Mouse (Mus musculus): ENCODE results near the gene Nr1d1.

Nr1d1 gene

DNA sequence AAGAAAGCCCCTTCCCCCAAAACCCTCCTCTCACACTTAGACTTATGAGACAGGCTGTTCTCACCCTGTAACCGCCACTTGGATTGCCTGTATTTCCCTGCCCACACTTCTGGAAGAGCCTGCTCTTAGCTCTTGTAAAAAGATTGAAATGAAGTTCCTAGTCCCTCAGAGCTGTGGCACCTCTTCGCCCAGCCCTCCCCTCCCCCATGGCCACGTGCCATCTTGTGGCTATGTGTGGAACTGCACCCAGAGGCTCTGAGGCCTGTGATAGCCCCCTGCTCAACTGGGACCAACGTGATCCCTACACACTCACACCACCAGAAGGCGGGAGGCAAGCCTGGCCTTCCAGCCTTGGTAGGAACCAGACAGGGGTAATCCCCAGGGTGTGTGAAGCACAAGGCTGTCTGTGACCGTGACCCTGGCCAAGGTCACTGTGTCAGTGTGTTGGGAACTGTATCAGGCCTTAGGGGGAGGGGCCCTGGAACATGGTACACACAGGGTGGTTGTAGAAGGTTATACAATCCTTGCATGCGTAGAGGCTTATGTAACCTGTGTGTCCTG lies 20.4 kb downstream of the Nr1d1 start:
- in situ Hi-C loops (cut with MboI; ENCODE audit: unreplicated experiment in 2 of 2): no loop called here

DNA sequence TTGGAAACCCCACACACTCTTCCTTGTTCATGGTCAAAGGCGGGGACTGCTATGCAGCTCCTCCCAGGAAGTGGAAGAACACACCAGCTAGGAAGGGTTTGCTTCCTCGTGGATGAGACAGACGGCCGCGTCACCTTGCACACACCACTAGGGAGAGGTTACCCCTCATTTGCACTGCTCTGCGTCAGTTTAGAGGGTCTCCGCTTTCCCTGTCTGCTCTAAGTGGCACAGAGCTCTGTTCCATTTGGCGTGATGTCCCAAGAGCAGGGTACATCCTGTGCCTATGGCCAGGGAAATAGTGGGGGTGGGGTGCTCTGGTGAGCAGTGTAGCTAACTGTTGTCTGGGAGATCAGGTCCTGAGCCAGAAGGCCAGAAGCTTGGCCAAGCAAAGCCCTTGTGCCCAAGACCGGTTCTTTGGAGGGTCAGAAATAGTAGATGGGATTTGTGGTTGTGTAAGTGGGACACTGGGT lies 20.9 kb downstream of the Nr1d1 start:
- in situ Hi-C loops (cut with MboI; ENCODE audit: unreplicated experiment in 2 of 2): no loop called here

DNA sequence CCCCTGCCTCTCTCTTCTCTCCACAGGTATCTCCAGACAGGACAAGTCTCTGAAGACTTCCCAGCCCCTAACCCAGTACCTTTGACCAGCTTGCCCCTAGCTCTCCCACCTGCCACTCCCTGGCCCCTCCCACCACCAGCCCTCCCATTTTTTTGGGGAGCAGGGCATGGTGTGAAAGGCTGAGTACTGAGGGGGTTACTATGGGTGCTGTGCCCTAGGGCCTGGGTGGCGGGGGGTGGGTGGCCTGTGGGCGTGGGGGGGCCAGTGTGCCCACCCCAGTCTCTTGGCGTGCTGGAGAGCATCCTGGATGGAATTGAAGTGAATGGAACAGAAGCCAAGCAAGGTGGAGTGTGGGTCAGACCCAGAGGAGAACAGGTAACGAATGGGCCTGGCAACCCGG lies 21.9 kb downstream of the Nr1d1 start:
- in situ Hi-C loops (cut with MboI; ENCODE audit: unreplicated experiment in 2 of 2): no loop called here

DNA sequence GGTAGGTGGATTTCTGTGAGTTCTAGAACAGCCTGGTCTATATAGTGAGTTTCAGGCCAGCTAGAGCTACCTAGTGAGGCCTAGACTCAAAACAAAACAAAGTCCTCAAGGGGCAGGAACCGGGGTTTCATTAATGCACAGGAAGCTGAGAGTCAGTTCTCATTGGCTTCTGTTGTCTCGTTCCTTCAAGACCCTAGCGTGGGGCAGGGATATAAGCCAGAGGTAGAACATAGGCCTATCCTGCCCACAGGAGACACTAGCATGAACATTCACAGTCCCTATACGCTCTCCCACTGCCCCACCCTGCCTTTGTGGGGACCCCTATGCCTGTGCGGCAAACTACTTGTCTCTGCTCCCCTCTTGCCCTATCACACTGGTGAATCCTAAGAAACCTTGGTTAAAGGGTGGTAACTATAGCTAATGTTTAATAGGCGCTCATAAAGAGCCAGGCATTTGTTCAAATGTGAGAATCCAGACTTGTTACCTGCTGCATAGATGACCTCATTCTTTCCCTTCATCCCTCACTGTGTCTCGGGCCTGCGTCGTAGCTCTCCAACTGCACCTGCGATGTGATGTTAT lies 22.5 kb downstream of the Nr1d1 start:
- in situ Hi-C loops (cut with MboI; ENCODE audit: unreplicated experiment in 2 of 2): no loop called here

DNA sequence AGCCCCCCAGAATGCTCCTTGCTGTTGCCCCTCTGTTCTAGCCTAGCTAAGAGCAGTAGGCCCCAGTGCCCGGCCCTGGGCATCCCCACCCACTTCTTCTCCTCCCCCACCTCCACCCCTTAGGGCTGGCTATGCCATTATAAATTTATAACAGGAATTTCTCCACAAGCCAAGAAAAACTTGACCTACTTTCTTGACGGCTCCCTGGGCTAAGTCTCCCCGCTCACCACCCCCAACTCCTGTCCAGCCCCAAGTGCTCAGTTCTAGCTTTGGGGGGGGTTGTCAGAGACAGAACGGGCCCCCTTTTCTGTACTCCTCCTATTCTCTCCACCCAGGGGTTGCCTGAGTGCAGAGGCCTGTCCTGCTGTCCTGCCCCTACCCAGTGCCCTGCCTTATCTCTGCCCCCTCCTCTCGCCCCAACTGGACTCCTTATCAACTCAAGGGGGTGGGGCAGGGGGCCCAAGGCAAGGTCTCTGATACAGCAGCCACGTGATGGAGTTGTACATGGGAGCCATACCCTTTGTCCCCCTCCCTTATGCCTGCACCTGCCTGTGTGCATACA lies 23.8 kb downstream of the Nr1d1 start:
- in situ Hi-C loops (cut with MboI; ENCODE audit: unreplicated experiment in 2 of 2): no loop called here

DNA sequence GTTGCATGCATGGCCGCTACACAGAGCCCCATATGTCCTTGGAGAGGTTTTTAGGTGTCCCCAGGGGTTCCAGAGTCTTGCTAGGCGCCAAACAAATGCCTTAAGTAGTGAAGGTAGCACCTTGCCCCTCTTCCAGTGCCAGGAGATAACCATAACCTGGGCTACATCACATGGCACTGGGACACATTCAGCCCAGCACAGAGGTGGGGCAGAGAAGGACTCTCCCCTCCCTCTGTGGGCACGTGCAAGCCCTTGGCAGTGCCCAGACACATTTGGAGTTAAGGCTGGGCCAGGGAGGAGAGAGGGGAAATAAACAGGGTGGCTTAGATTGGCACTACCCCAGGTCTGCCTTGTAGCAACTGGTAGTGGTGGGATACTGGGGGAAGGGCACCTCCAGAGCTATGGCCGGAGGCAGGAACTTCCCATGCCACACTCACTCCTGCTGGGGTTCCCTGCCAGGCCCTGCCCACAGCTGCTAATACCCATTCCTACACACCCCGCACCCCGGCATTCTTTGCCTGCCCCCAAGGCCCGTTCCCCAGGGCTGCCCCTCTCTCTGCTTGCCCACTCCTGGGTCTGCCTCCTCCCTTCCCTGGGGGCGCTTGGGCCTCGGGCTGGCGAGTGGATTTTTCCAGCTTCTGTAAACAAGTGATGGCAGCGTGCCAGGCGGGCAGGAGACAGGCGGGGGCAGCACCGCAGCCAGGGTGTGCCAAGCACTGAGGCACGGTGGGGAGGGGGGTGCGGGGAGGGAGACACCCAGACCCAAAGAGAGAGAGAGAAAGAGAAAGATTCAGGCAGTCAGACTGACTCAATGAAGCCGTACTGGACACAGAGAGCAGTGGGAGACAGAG lies 24.6 kb downstream of the Nr1d1 start:
- in situ Hi-C loops (cut with MboI; ENCODE audit: unreplicated experiment in 2 of 2): no loop called here

DNA sequence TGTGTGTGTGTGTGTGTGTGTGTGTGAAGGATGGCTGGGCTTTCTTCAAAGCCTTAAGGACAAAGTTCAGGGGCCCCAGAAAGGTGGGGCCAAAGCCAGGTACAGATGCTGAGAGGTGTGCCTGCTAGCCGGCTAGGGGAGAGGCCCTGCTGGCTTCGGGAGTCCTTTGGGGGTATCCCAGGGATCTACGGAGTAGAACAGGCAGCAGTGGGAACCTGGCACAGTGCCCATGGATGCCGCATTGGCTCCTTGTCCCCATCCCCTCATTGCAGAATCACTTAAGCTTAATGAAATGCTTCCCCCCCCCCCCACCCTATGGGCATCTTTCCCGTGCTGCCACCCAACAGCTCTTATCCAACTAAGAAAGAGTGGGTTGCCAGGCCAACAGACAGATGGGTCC lies 25.4 kb downstream of the Nr1d1 start:
- in situ Hi-C loops (cut with MboI; ENCODE audit: unreplicated experiment in 2 of 2): loop anchor here in 1 of 2 experiments (10.0 kb wide), 1 partner anchor 755 kb away; the partner anchor contains the start of gene Arl5c

DNA sequence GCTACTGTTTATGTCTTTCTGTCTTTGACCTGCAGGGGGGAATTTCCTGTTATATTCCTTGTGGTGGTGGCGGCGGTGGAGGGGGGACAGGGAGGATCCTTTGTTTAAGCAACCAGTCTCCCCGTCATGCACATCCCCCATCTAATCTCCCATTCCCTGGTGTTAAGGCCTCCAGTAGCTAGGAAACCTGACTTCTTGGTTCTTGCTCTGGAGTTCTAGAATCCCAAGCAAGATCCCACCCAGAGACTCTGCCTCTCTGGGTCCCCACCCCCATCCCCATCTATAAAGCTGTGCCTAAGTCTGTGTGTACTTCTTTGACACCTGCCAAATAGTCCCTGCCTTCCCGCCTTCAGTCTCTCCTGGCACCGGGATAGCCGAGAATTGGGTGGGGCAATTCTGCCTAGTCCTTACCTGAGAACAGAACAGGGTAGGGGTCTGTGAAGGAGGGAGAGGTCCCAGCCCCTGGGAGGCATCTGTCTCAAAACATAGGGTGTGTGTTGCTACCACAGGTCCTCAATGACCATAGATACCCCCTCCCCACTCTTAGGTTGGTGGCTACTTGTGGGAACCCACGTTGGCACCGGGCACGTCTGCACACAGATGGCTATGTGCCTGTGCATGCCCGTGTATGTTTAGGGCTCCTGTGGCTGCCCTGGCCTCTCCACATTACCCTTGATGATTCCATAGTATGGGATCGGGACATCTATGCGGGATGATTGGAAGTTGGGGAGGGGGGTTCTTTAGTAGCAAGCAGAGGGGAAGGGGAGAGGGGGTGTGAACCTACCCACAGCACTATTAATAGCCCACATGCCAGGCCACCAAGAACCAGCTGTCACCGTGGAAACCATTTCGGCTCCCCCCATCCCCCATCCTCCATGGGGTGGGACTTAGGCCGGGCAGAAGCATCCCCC lies 26.4 kb downstream of the Nr1d1 start:
- in situ Hi-C loops (cut with MboI; ENCODE audit: unreplicated experiment in 2 of 2): loop anchor here in 1 of 2 experiments (10.0 kb wide), 1 partner anchor 754 kb away; the partner anchor contains the start of gene Arl5c

DNA sequence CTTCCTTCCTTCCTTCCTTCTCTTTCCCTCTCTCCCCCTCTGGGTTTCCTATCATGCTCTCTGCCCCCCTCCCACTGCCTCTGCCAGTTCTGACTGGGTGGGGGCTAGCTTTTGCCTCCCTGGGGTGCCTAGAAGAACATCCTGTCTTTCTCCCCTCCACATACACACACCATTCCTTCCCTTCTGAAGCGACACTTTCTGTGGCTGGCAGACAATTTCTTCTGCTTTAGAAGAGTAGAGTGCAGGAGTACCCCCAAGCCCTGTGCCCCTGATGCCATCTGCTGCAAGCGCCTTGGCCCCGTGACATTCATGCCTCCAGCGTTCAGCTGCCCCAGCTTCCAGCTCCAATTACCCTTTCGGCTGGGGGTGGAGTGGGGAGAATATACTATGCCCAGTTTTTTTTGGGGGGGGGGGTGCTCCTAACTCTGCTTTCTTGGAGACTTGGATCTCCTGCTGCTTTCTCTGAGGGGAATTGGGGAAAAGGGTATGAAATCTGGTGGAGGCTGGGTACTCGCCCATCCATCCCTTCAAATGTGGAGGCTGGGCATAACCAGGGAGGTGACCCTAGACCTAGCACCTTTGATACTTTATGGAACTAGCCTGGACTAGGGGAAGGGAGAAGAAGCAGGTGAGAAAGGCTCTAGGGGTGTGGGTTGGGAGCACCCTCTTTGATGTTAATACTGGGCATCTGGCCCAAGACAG lies 27.2 kb downstream of the Nr1d1 start:
- in situ Hi-C loops (cut with MboI; ENCODE audit: unreplicated experiment in 2 of 2): loop anchor here in 1 of 2 experiments (10.0 kb wide), 1 partner anchor 753 kb away; the partner anchor contains the start of gene Arl5c

DNA sequence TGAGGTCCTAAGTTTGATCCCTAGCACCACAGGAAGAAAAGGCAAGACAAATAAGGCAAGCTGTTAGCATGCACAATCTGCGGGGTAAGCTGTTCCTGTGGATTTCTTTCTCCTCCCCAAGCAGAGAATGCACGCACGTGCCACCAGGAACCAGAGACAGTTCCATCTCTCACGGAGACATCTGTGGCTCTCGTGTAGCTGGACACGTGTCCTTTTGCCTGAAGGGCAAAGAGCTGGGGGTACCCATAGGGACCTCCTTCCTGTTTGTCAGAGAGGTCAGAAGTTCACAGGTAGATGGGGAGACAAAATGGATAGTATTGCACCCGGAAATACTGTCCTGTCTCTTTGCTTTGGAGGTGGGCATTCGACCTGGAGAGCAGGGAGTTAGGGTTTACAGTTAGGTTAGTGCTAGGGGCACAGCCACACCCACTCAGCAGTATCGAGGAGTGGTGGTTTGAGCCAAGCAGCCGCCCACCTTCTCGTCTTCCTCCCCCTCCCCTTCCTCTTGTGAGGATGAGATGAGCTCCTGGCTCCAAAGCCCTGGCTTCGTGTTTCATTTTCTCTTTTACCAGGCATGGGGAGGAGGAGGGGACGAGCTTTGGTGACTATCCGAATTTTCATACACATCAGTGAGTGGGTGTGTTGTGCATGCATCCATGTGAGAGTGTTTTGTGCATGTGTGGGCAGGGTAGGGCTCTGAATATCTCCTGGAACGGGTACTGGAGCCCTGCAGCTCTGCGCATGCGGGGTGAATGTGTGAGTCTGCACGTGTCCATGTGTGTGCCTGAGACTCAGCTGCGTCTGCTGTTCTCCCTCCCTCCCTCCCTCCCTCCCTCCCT lies 28.1 kb downstream of the Nr1d1 start:
- in situ Hi-C loops (cut with MboI; ENCODE audit: unreplicated experiment in 2 of 2): loop anchor here in 1 of 2 experiments (10.0 kb wide), 1 partner anchor 752 kb away; the partner anchor contains the start of gene Arl5c

DNA sequence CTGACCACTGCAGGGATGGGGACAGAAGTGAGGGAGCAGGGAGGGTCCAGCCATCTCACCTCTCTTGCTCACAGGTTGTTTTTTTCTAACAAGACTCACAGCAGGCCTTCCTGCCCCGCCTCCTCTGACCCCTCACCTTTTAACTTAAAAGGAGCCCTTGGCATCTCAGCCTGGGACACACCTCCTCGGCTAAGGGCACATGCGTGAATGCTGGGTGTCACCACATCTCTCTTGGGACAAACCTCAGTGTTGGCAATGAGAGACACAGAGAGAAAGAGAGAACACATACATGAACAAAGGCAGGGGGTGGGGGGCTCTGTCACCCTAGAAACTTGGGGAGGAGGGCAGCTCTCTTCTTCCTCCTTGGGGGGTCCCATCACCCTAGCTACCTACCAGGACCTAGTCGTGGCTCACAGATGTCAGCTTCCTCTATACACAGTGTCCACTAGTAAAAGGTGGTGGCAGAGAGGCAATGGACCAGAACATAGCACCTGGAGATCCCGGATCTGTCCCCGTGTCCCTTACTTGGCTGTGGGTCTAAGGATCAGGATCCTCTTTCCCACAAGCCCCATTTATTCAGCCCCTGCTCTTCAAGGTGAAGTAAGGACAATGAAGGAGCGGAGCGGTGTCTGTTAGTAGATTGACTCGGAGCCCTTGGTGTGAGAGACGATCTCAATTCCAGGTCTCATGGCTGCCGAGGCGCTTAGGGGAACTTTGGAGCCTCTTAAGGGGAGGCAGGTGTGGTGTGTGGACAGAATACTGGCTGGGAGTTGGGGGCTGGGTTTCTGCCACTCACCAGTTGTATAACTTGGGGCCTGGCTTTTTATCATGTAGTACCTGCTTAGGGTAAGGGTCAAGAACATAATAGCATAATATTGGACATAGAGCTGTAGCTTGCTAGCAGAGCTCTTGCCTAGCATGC lies 28.9 kb downstream of the Nr1d1 start:
- in situ Hi-C loops (cut with MboI; ENCODE audit: unreplicated experiment in 2 of 2): loop anchor here in 1 of 2 experiments (10.0 kb wide), 1 partner anchor 751 kb away; the partner anchor contains the start of gene Arl5c

DNA sequence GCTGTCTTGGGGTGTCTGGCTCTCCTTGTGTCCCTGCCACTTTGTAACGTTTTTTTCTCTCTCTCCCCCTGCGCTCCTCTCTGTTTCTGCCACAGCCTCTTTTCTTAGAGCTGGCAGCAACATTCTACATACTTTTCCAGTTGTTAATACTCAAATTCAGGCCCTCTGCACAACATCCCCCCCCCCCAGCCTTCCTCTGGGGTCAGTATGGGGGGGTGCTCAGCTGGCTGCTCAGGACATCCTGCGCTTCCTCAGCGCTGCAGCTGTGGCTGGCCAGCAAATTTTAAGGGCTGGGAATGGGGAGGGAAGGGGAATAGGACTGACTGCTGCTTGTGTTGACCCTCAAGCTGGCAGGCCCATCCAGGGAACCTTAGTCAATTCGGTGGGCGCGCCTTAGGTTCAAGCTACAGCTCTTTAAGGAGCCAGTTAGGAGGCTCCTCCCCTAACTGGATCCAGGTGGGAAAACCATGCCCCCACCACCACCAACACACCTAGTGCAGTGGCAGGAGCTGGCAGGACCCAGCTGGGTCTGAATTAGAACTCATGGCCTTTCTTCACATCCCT lies 30.6 kb downstream of the Nr1d1 start:
- in situ Hi-C loops (cut with MboI; ENCODE audit: unreplicated experiment in 2 of 2): loop anchor here in 1 of 2 experiments (10.0 kb wide), 1 partner anchor 750 kb away; the partner anchor contains the start of gene Arl5c

DNA sequence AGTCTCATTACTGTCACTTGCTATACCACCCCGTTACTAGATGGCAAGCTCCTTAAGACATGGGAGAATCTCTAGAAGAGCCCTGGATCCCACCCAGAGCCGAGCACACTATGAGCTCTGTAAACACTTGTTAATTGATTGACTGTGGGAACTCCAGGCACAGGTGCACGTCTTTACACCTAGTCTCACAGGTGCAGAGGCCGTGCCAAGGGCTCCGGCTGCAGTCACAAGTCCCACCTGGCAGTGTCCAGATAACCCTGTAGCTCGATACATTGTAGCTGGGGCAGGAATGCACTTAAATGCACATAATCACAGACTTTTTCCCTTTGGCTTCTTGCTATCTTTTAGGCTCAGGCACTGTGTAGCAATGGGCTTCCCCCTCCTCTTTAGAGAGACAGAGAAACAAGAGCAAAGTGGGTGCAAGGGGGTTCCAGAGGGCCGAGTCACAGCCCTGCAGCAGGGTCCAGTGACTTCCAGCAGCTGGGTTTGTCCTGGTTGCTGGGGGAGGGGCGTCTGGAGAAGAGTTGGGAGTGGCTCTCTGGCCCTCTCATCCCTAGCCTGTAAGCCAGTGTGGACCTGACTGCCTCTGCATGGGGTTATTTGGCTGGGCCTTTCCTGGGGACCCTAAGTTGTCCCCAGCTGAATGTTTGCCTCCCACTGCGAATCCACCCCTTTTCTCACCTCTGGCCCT lies 31.3 kb downstream of the Nr1d1 start:
- in situ Hi-C loops (cut with MboI; ENCODE audit: unreplicated experiment in 2 of 2): loop anchor here in 1 of 2 experiments (10.0 kb wide), 1 partner anchor 749 kb away; the partner anchor contains the start of gene Arl5c

DNA sequence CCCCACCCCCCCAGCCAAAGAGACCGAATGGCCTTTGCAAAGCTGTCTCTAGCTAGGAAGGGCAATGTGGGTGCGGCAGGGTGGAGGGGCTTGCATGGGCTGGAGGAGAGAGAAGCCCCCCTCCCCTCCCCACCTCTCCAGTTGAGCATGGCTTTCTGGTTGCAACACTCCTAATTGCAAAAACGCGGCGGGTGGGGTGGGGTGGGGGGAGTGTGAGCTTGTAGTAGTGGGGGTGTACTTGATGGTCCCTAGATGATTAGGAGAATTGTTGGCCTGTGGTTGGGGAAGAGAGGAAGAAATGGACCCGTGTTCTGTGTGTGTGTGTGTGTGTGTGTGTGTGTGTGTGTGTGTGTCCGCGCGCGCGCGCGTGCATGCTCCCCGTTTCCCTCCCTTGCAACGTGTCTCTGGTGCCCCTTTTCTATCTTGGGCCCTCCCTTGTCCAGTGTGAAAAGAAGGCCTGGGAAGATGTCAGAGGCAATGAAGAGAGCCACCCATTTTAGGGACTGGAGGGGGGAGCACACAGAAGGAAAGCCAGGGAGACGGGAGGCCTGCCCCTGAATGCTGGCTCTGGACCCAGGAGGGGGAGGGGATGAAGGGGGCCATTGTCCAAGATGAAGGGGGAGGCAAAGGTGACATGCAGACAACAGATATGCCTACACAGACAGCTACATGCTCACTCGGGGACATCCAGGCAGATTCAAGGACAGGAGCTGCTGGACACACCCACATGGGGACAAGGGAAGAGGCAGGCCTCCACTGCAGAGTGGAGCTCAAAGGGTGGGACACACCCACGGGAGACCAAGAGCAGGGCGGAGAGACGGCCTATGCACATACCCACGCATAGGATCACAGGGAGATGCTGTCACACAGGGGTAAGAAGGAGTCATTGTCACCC lies 32.5 kb downstream of the Nr1d1 start:
- in situ Hi-C loops (cut with MboI; ENCODE audit: unreplicated experiment in 2 of 2): loop anchor here in 1 of 2 experiments (10.0 kb wide), 1 partner anchor 748 kb away; the partner anchor contains the start of gene Arl5c

Measured in v-Abl transformed pro-B cells (cell line).